Mouse (Mus musculus) midbrain, embryonic 13.5 days (tissue): Measurements from ENCODE around the gene Colq. TPM values are rescaled to one million over a fixed set of nuclear protein-coding genes. Genes with fewer than 3 reads are reported as not detected.

Experiments used
- ATAC-seq: fragments of 200-750 bp; cut with Nextera tagmentation; 2 replicates; pipeline ENCODE4 v1.8.0; 2017; ENCODE audit warnings: mild to moderate bottlenecking, moderate TSS enrichment, moderate library complexity
- H3K27ac ChIP-seq: fragments of 300-500 bp; sonication (generic); 2 replicates; pipeline ENCODE4 v1.5.1; 2015; ENCODE audit warnings: inconsistent platforms, mild to moderate bottlenecking, moderate library complexity
- H3K27me3 ChIP-seq: fragments of 300-500 bp; sonication (generic); 2 replicates; pipeline ENCODE4 v1.6.1; 2015; ENCODE audit warnings: mild to moderate bottlenecking, inconsistent platforms
- H3K36me3 ChIP-seq: fragments of 300-500 bp; sonication (generic); 2 replicates; pipeline ENCODE4 v1.6.1; 2015; ENCODE audit warnings: mild to moderate bottlenecking, inconsistent platforms
- H3K4me1 ChIP-seq: fragments of 300-500 bp; sonication (generic); replicated peaks from 2 replicates; pipeline ENCODE4 v1.6.1; 2015; ENCODE audit warnings: inconsistent platforms
- H3K4me2 ChIP-seq: fragments of 300-500 bp; sonication (generic); replicated peaks from 2 replicates; pipeline ENCODE4 v1.6.1; 2015; ENCODE audit warnings: moderate library complexity, mild to moderate bottlenecking, inconsistent platforms
- H3K4me3 ChIP-seq: fragments of 300-500 bp; sonication (generic); replicated peaks from 2 replicates; pipeline ENCODE4 v1.5.1; 2015; ENCODE audit warnings: mild to moderate bottlenecking, inconsistent platforms
- H3K9ac ChIP-seq: fragments of 300-500 bp; sonication (generic); replicated peaks from 2 replicates; pipeline ENCODE4 v1.6.1; 2015; ENCODE audit warnings: mild to moderate bottlenecking, inconsistent platforms
- H3K9me3 ChIP-seq: fragments of 300-500 bp; sonication (generic); 2 replicates; pipeline ENCODE4 v1.6.1; 2016; ENCODE audit warnings: mild to moderate bottlenecking, inconsistent platforms
- WGBS: fragments of 180-500 bp; shearing (Covaris S2); methylation state at CpG from one replicate; pipeline ENCODE4 v1.1.7; 2015; 5-methylcytosine and 5-hydroxymethylcytosine counted together
- polyA plus RNA-seq: library from polyadenylated mRNA; unstranded; fragments of >200 nt; fragmentation: Nextera tagmentation; extraction: Ambion mirVana; gene quantifications from 2 replicates; pipeline ENCODE4 v1.2.1, GENCODE M21; 2015

Colq gene
- polyA plus RNA-seq, 1 experiment from 2014 or later = not detected

DNA sequence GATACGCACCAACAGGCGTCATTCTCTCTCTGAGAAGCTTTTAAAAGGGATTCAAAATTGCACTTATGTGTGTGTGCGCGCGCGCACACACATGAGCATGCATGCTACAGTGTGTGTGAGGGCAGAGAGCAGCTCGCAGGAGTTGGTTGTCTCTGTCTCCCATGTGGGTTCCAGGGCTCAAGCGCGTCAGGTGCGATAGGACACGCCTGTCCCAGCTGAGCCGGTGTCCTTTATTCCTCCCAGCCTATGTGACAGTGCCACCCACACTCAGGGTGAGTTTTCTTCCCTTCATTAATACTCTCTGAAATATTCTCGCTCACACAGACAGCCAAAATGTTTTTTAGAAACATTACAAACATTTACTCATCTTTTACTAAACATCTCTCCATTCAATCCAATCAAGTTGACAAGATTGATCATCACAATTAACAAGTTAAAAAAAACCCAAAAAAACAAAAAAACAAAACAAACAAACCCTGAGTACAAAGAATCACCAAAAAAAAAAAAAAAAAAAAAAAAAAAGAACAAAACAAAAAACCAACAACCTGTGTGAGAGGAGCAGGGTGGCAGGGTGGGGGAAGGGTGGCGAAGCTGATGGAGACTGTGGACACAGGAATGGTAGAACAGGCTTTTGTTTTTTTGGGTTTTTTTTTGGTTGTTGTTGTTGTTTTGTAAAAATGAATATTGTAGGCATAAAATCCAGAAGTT lies 10.9 kb upstream of the Colq start:
- no peak for ATAC-seq
- no peak overlapping the region for H3K4me3 ChIP-seq
- no peaks in the 10 kb centered on the region for H3K4me1 ChIP-seq
- no peak overlapping the region for H3K9ac ChIP-seq
- H3K36me3 ChIP-seq = no peaks in the 10 kb centered on the region
- 90% methylated on average over 14 of the region's 14 CpGs for WGBS
- no peak overlapping the region for H3K27ac ChIP-seq
- no peaks in the 10 kb centered on the region for H3K9me3 ChIP-seq
- no peak overlapping the region for H3K4me2 ChIP-seq
- H3K27me3 ChIP-seq = no peaks in the 10 kb centered on the region

DNA sequence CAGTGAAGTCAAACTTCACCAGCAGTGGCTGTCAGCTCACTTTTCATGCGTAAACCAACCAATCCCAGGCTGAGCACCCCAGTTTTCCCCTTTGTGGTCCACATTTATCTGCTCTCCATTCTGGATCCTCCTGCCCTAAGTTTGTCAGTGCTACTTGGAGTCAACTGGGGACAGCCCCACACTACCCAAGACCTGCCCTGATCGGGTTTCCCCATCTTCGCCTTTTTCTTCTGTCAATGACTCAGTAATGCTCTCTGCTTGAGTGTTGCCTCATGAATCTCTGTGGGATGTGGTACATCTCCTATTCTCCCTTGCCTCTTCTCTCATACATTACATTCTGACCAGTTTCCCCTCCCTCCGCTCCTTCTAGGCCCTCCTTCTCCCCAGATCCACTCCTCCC lies 6.3 kb upstream of the Colq start:
- no peak overlapping the region for H3K9ac ChIP-seq

DNA sequence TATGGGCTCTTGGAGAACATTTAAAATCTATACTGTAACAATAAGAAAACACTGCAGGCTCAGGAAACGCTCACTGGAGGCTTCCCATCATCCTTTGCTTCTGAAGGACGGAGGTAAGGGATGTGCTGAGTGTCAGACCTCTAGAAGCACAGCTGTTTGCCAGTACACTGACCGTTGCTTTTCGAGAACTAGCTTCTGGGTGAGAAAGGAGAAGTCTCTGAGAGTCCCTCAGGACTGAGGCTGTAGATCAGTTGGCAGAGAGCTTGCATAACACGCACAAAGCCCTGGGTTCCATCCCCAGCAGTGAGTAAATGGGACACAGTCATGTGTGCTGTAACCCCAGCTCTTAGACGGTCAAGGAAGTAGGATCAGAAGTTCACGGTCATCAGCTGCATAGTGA lies 5.3 kb upstream of the Colq start:
- H3K27me3 ChIP-seq = no peaks in the 10 kb centered on the region
- whole genome bisulfite sequencing = 82% methylated on average over 7 of the region's 7 CpGs
- no peaks in the 10 kb centered on the region for H3K9me3 ChIP-seq
- no peak overlapping the region for H3K27ac ChIP-seq
- no peaks in the 10 kb centered on the region for H3K36me3 ChIP-seq
- H3K9ac ChIP-seq = no peak overlapping the region
- ATAC-seq = no peak
- no peak overlapping the region for H3K4me2 ChIP-seq
- no peak overlapping the region for H3K4me3 ChIP-seq
- H3K4me1 ChIP-seq = no peaks in the 10 kb centered on the region

More for the DNA sequence above, 6.3 kb upstream of the Colq start:
- no peaks in the 10 kb centered on the region for H3K4me1 ChIP-seq
- H3K4me2 ChIP-seq = no peak overlapping the region
- 90% methylated on average over 4 of the region's 4 CpGs for WGBS
- no peak overlapping the region for H3K27ac ChIP-seq
- no peaks in the 10 kb centered on the region for H3K9me3 ChIP-seq
- no peak for ATAC-seq
- no peak overlapping the region for H3K4me3 ChIP-seq
- no peaks in the 10 kb centered on the region for H3K36me3 ChIP-seq
- no peaks in the 10 kb centered on the region for H3K27me3 ChIP-seq

DNA sequence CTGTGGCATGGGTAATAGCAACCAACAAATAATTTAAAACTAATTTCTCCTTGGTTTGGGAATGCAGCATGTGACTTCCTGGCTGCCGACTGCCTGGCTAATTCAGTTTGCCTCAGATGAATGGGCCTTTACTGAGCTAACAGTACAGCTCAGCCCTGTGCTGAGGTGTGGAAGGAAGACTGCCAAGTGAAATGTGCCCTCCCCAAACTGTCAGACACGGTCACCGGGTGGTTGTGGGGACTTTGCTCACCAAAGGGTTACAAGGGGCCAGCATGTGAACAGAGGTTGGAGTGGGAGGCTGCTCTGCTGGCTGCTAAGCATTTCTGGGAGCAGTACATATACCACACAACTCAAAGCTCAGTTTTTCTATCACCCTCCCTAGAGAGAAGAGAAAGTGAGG lies 3.5 kb upstream of the Colq start:
- ATAC-seq = no peak
- Histone ChIP-seq H3K4me2 (no peak overlapping the region), H3K4me1 (no peaks in the 10 kb centered on the region), H3K27me3 (no peaks in the 10 kb centered on the region), H3K9ac (no peak overlapping the region), H3K9me3 (no peaks in the 10 kb centered on the region), H3K27ac (no peak overlapping the region), H3K4me3 (no peak overlapping the region), H3K36me3 (no peaks in the 10 kb centered on the region)
- WGBS = 72% methylated on average over 3 of the region's 3 CpGs

DNA sequence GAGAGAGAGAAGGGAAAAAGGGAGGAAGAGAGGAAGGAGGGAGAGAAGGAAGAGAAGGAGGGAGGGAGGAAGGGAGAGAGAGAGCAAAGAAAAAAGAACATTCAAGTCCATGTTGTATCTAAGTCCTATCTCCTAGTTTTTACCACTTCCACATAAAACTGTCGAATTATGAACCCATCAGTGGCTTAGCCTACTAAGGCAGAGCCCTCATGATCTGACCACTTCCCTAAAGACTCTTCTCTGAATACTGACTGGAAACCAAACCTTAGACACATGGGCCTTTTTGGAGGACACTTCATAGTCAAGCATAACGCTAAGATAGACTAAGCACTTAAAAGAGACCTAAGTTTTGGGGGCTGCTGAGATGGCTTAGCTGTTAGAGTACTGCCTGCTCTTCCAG lies 1.9 kb upstream of the Colq start:
- H3K9ac ChIP-seq = no peak overlapping the region
- no peak overlapping the region for H3K27ac ChIP-seq
- H3K27me3 ChIP-seq = no peaks in the 10 kb centered on the region
- no peaks in the 10 kb centered on the region for H3K36me3 ChIP-seq
- no peak overlapping the region for H3K4me2 ChIP-seq
- no peaks in the 10 kb centered on the region for H3K4me1 ChIP-seq
- no peak overlapping the region for H3K4me3 ChIP-seq
- no peaks in the 10 kb centered on the region for H3K9me3 ChIP-seq
- 88% methylated on average over 2 of the region's 2 CpGs for WGBS
- no peak for ATAC-seq

DNA sequence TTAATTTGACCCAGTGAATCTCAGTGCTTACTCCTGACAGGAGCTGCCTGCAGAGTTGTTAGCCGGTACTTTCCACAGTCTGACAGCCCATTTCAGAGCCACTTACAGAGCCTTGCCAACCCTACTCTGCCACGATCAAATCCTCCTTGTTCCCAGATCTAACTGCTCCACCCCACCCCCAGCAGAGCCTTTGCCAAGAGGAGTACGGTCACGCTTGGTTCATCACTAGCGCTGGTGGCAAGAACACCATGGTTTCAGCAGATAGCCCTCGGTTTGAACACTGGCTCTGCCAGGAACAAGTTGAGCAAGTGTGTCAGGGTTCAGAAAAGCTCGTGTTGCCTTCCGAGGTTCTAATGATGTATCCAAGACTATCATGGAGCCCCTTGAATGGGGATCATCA lies 4.7 kb downstream of the Colq start:
- no peaks in the 10 kb centered on the region for H3K4me1 ChIP-seq
- H3K4me3 ChIP-seq = no peak overlapping the region
- no peak overlapping the region for H3K9ac ChIP-seq
- ATAC-seq = no peak
- no peak overlapping the region for H3K27ac ChIP-seq
- WGBS = 86% methylated on average over 8 of the region's 8 CpGs
- no peak overlapping the region for H3K4me2 ChIP-seq
- no peaks in the 10 kb centered on the region for H3K9me3 ChIP-seq
- no peaks in the 10 kb centered on the region for H3K36me3 ChIP-seq
- no peaks in the 10 kb centered on the region for H3K27me3 ChIP-seq

DNA sequence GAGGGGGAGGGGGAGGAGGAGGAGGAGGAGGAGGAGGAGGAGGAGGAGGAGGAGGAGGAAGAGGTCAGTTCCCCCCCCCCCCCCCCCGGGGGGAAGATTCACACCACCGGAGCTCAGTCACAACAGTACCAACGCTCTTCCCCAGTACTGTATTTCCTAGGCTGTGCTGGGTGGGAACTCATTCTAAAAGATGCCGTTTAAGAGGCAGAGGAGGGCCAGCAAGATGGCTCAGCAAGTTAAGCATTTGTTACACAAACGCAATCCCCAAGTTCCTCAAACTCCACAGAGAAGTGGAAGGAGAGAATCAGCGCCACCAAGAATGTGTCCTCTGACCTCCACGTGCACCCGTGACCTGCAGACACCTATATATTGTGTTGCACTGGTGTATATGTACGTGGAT lies 8.1 kb downstream of the Colq start:
- Histone ChIP-seq H3K9ac (no peak overlapping the region), H3K36me3 (no peaks in the 10 kb centered on the region), H3K27ac (no peak overlapping the region), H3K4me3 (no peak overlapping the region), H3K4me1 (no peaks in the 10 kb centered on the region), H3K9me3 (no peaks in the 10 kb centered on the region), H3K27me3 (no peaks in the 10 kb centered on the region), H3K4me2 (no peak overlapping the region)
- ATAC-seq = no peak
- WGBS = 90% methylated on average over 8 of the region's 9 CpGs

DNA sequence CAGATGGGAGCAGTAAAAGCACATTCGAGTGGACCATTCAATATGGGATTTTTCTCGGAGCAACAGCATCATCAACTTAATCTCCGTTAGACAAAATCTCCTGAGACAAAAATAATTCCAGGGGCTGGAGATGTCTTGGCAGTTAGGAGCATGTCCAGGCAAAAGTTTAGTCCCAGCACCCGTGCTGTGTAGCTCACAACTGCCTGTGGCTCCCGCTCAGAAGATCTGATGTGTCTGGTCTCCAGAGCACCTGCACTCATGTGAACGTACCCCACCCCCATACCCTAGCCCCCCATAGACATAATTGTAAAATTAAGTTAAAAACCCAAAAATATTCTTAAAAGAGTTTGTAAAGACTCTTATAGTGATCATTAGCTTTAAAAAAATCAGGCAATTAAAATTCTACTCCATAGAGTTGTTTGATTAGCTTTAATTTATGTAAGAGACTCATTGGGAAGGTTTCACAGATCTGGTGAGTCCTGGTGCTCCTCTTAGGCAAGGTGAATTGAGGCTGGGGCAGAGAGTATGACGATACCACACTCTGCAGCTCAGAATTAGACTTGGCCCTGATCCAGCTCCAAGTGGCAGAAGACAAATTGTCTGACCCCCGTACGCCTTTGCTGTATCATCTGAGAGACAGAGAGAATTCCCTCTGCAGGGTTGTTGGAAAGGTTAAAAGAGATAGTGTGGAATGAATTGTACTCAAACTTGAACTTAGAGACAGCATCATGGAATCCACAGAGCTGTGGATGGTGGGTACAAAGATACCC lies 13.0 kb downstream of the Colq start:
- Histone ChIP-seq H3K27me3 (no peaks in the 10 kb centered on the region), H3K4me2 (no peak overlapping the region), H3K4me3 (no peak overlapping the region), H3K27ac (no peak overlapping the region), H3K9ac (no peak overlapping the region), H3K9me3 (no peaks in the 10 kb centered on the region), H3K36me3 (no peaks in the 10 kb centered on the region), H3K4me1 (no peaks in the 10 kb centered on the region)
- no peak for ATAC-seq
- WGBS = 65% methylated on average over 9 of the region's 9 CpGs

DNA sequence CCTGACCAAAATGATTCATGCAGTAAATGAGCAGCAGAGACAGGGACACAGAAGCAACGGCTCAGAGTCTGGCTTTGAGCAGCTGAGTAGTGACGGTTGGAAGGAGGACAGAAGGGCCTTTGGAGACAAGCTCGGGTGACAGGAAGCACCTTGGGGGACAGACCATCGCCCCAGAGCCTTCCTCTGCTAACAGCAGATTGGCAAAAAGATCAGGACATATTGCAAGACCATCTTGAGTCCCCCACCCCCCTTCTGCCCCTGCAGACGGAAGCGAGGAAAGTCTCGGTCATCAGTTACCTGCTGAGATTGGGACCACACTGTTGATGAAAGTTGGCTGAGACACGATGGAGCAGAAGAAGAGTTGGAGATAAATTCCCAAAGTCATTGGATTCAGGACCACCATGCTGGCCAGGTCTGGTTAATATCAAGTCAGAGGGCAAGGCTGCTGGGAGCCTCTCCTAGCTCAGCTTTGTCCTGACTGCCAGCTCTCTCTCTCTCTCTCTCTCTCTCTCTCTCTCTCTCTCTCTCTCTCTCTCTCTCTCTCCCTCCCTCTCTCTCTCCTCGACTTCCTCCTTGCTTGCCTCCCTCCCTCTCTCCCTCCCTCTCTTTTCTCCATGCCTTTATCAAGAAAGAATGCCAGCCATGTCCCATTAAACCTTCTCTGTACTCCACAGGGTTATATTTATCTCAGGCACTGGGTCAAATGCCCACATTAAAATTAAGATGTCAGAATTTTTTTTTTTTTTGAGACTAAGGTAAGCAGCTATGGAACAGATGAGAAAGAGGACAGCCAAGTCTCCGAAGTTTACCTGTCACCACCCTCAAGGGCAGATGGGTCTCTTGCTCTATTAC lies 14.1 kb downstream of the Colq start:
- H3K4me1 ChIP-seq = no peaks in the 10 kb centered on the region
- no peak overlapping the region for H3K4me2 ChIP-seq
- H3K4me3 ChIP-seq = no peak overlapping the region
- H3K9me3 ChIP-seq = no peaks in the 10 kb centered on the region
- H3K36me3 ChIP-seq = no peaks in the 10 kb centered on the region
- ATAC-seq = no peak
- no peaks in the 10 kb centered on the region for H3K27me3 ChIP-seq
- H3K27ac ChIP-seq = no peak overlapping the region
- no peak overlapping the region for H3K9ac ChIP-seq
- WGBS = 67% methylated on average over 10 of the region's 10 CpGs

DNA sequence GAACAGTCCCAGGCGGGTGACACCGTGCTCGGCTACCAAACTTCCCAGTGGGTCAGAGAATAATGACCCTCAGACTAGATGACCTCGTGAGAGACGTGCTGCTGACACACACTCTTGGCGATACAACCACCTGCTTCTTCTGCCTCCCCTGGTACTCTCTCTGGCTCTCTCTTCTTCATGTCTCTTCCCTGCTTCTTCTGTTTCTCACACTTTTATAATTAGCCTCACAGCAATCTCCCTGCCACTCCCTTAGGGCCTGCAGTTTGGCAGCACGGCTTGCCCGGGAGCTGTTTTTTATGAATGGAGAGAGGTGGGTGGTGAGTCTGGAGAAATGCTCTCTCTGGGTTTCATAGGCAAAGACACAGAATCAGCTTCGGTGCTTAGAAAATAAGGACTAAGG lies 15.3 kb downstream of the Colq start:
- H3K9ac ChIP-seq = no peak overlapping the region
- no peaks in the 10 kb centered on the region for H3K4me1 ChIP-seq
- H3K4me3 ChIP-seq = no peak overlapping the region
- WGBS = 90% methylated on average over 9 of the region's 9 CpGs
- H3K27ac ChIP-seq = no peak overlapping the region
- no peak for ATAC-seq
- H3K9me3 ChIP-seq = no peaks in the 10 kb centered on the region
- H3K36me3 ChIP-seq = no peaks in the 10 kb centered on the region
- no peaks in the 10 kb centered on the region for H3K27me3 ChIP-seq
- H3K4me2 ChIP-seq = no peak overlapping the region

DNA sequence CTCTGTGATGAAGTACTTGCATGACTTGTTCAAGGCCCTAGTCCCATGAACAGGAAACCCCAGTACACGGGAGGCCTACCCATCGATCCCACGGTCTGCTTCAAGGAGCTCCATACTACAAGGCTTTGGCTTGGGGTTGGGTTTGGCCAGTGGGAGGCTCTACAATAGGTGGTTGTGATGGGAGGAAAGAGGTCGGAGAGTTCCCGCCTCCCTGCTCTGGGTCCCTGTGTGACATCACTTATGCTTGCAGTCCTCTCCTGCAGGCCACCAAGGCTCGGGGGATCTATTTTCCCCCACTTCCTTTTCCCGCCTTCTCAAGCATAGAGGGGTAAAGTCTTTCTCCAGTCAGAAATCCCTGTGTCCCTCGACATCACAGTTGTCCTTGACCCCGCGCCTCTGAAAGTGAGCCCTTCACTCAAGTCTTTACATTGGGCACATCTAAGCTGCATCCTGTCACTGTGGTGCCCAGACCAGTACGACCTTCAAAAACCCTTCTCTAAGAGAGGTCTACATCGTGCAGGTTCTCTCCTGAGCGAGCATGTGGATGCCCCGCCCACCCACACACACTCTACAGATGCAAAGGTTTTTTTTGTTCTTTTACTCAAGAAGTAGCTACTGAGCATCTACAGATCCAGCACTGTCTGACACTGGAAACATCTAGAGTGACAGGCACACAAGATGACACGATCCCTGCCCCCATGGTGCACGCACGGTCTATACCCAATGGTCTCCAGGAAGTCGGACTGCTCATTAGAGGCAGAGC lies 16.1 kb downstream of the Colq start:
- Histone ChIP-seq H3K36me3 (no peaks in the 10 kb centered on the region), H3K4me1 (no peaks in the 10 kb centered on the region), H3K4me3 (no peak overlapping the region), H3K4me2 (no peak overlapping the region), H3K9ac (no peak overlapping the region), H3K27ac (no peak overlapping the region), H3K9me3 (no peaks in the 10 kb centered on the region), H3K27me3 (no peaks in the 10 kb centered on the region)
- no peak for ATAC-seq
- 91% methylated on average over 18 of the region's 18 CpGs for WGBS
